Mouse (Mus musculus) stomach, embryonic 16.5 days (tissue): ENCODE measurements around the gene Tubgcp6. TPM values are rescaled to one million over a fixed set of nuclear protein-coding genes. Genes with fewer than 3 reads are reported as not detected.
A peak's percentile ranks its signal among the peaks of the same experiment; 100 is the strongest.

Experiments used
- ATAC-seq: fragments of 200-750 bp; cut with Nextera tagmentation; 2 replicates; pipeline ENCODE4 v1.8.0; 2017; ENCODE audit warnings: moderate number of reproducible peaks, moderate TSS enrichment; ENCODE audit not compliant: insufficient read depth, low FRiP score
- H3K27ac ChIP-seq: fragments of 300-500 bp; sonication (generic); 2 replicates; pipeline ENCODE4 v1.5.1; 2014; ENCODE audit warnings: low read length
- H3K27me3 ChIP-seq: fragments of 300-500 bp; sonication (generic); 2 replicates; pipeline ENCODE4 v1.6.1; 2014; ENCODE audit warnings: low read length, control low read depth, mixed read lengths; ENCODE audit not compliant: control insufficient read depth, insufficient read depth
- H3K36me3 ChIP-seq: fragments of 300-500 bp; sonication (generic); 2 replicates; pipeline ENCODE4 v1.6.1; 2014; ENCODE audit warnings: low read length; ENCODE audit not compliant: control insufficient read depth, insufficient read depth
- H3K4me1 ChIP-seq: fragments of 300-500 bp; sonication (generic); 2 replicates; pipeline ENCODE4 v1.6.1; 2014; ENCODE audit warnings: low read length, control low read depth, mixed read lengths; ENCODE audit not compliant: control insufficient read depth, insufficient read depth
- H3K4me2 ChIP-seq: fragments of 300-500 bp; sonication (generic); 2 replicates; pipeline ENCODE4 v1.6.1; 2014; ENCODE audit warnings: low read depth, low read length, mixed read lengths
- H3K4me3 ChIP-seq: fragments of 300-500 bp; sonication (generic); replicated peaks from 2 replicates; pipeline ENCODE4 v1.5.1; 2014; ENCODE audit warnings: mild to moderate bottlenecking, low read length
- H3K9ac ChIP-seq: fragments of 300-500 bp; sonication (generic); 2 replicates; pipeline ENCODE4 v1.6.1; 2014; ENCODE audit warnings: low read length
- H3K9me3 ChIP-seq: fragments of 300-500 bp; sonication (generic); replicated peaks from 2 replicates; pipeline ENCODE4 v1.6.1; 2016; ENCODE audit warnings: low read length, control low read depth; ENCODE audit not compliant: control insufficient read depth
- WGBS: fragments of 180-500 bp; shearing (Covaris S2); extraction: QIAGEN DNeasy Blood & Tissue Kit; methylation state at CpG from one replicate; pipeline ENCODE4 v1.1.7; 2014; 5-methylcytosine and 5-hydroxymethylcytosine counted together
- polyA plus RNA-seq: library from polyadenylated mRNA; unstranded; fragments of >200 nt; fragmentation: Nextera tagmentation; extraction: Ambion mirVana; gene quantifications from 2 replicates; pipeline ENCODE4 v1.2.1, GENCODE M21; 2015

The Tubgcp6 gene
- polyA plus RNA-seq, 1 experiment from 2014 or later: 13.5 TPM

DNA sequence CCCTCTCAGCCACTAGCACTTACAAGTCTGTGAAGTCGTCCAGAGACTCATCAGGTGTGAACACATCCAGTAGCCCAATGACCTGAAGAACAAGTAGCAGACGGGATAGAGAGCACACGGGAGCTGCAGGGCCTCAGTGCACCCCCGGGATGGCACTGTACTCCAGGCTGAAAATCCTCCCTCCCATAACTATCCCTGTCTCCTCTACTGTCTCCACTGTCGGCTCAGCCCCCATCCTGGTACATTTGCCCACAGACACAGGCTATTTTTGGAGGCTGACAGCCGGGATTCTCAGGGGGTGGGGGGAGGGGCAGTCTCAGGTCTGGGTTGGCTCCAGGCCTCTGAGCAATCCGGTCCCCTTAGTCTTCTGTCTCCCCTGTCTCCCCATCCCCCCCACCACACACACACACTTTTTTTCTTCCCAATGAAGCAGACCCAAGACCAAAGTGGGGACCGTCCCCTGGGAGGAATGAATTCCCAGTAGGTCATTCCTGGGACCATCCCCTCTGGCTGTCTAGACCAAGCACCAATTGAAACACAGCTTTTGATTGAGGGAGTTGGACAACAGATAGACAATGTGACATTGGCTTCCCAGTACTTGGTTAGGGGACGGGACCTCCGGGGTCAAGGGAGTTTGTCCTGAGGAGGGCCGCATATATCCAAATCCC, 14.6 kb upstream of the Tubgcp6 start:
- no peak overlapping the region for H3K27ac ChIP-seq
- no peak overlapping the region for H3K4me2 ChIP-seq
- H3K27me3 ChIP-seq: peaks cover 22% of the 10 kb centered on the region
- ATAC-seq: no peak
- no peak overlapping the region for H3K9ac ChIP-seq
- no peaks in the 10 kb centered on the region for H3K36me3 ChIP-seq
- no peak overlapping the region for H3K4me3 ChIP-seq
- H3K9me3 ChIP-seq: no peaks in the 10 kb centered on the region
- H3K4me1 ChIP-seq: peaks cover 5% of the 10 kb centered on the region
- 70% methylated on average over 11 of the region's 11 CpGs for WGBS

DNA sequence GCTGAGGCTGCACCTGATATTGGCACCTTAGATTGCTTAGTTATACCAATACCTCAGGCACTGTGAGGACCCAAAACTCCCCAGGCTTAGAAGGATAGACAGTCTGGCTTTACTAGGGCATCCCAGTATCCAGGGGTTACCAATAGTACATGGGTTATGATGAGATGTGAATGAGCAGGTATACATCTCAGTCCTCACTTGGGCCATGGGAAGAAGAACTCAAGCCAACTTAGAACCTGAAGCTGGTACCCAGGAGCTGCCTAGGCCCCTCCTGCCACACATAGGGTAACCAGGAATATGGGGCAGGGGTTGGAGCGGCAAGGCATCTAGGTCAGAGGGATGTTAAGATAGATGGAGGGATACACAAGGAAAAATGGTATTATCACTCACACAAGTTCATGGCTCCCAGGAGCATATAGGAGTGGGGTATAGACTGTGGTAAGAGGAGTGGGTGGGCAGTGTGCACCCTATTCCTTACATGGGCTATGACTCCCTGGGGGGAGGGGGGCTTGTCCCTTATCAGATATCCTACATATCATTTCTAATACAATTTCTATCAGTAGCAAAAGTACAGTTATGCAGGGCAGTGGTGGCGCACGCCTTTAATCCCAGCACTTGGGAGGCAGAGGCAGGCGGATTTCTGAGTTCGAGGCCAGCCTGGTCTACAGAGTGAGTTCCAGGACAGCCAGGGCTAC, 13.7 kb upstream of the Tubgcp6 start:
- Histone ChIP-seq H3K4me1 (peaks cover 5% of the 10 kb centered on the region), H3K4me2 (no peak overlapping the region), H3K4me3 (no peak overlapping the region), H3K27ac (no peak overlapping the region), H3K9me3 (no peaks in the 10 kb centered on the region), H3K36me3 (no peaks in the 10 kb centered on the region), H3K27me3 (peaks cover 20% of the 10 kb centered on the region), H3K9ac (no peak overlapping the region)
- no peak for ATAC-seq
- WGBS: 88% methylated on average over 5 of the region's 5 CpGs

DNA sequence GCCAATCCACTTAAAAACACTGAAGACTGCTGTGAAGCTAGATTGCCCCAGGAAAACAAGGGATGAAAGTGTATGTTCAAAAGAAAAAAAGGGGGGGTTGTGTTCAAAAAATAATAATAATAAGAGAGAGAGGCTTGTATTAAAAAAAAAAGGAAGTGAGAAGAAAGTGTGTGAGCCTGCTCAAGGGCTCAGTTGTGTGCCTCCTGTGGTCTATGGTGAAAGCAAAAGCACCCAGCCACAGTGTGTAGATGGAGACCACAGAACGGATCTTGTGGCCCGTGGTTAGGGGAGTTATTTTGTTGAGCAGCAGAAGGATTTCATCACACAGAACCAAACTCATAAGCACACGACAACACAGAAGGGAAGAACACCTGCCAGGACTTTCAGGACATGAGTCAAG, 8.4 kb upstream of the Tubgcp6 start:
- H3K27ac ChIP-seq: no peak overlapping the region
- no peak overlapping the region for H3K4me3 ChIP-seq
- peaks cover 15% of the 10 kb centered on the region for H3K4me1 ChIP-seq
- no peaks in the 10 kb centered on the region for H3K9me3 ChIP-seq
- H3K27me3 ChIP-seq: no peaks in the 10 kb centered on the region
- no peak for ATAC-seq
- 90% methylated on average over 3 of the region's 3 CpGs for WGBS
- H3K9ac ChIP-seq: no peak overlapping the region
- no peaks in the 10 kb centered on the region for H3K36me3 ChIP-seq
- no peak overlapping the region for H3K4me2 ChIP-seq

DNA sequence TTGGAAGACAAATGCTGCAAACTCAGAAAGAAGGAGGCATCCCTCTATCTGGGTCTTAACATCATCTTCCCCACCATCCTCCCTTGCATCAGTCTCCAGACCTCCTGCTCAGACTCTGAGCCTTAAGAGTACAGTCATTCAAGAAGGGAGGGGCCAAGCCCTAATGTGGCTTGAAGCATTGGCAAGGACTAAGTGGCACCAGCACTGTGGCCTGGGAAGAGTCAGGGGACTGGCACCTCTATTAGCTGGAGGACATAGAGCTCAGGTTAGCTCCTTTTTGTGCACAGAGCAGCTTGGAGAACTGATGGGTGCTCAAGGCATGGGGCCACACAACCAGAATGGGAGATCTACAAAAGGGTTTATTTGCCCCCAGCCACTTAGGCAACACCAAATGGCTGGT, 7.3 kb upstream of the Tubgcp6 start:
- Histone ChIP-seq H3K9me3 (no peaks in the 10 kb centered on the region), H3K4me3 (no peak overlapping the region), H3K27ac (no peak overlapping the region), H3K4me2 (no peak overlapping the region), H3K4me1 (peaks cover 15% of the 10 kb centered on the region), H3K36me3 (no peaks in the 10 kb centered on the region), H3K9ac (no peak overlapping the region), H3K27me3 (no peaks in the 10 kb centered on the region)
- ATAC-seq: no peak

DNA sequence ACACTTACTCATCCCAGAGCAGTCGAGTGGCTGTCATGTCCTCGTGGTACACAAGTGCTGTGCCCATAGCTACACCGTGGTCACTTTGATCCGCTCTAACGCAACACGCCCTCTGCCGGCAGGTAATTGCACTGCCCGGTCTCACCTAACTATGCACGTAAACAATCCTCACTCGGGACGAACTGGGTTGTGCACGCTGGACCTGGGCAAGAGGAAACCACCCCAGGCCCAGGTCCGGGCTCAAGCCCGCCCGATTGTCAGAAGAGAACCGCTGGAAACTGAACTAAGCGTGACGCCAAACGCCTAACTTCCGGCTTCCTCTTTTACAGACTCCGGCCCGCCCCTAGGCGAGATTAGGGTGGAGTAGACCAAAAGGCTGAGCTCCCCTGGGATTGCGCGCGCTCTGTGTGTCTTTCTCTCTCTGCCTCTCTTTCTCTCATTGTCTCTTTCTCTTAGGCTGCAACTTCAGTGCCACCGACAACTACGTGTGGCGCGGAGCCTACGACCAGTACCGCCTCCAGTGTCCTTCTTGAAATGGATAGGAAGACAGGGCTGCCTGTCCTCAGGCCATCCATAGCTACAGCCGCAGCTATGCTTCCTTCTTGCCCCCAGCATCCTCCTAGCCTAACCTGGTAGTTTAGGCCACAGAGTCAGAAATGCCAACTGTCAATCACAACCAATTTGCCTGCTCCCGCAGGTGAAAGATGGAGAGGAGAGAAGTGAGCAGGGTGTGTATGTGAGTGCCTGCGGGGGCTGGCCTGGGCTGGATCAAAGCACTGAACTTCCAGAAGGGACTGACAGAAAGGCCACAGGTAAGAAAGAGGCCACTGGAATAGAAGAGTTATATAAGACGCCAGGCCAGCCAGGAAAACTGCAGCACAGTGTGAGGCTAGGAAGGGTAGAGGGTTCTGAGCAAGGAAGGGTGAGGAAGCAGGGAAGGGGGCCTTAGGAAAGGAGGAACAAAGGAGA, 5.8 kb upstream of the Tubgcp6 start, which contains the start of gene Hdac10:
TSS of gene Hdac10 (minus strand) at position 319 of the 969 bp plus-strand sequence.
- H3K4me1 ChIP-seq: peaks cover 19% of the 10 kb centered on the region

DNA sequence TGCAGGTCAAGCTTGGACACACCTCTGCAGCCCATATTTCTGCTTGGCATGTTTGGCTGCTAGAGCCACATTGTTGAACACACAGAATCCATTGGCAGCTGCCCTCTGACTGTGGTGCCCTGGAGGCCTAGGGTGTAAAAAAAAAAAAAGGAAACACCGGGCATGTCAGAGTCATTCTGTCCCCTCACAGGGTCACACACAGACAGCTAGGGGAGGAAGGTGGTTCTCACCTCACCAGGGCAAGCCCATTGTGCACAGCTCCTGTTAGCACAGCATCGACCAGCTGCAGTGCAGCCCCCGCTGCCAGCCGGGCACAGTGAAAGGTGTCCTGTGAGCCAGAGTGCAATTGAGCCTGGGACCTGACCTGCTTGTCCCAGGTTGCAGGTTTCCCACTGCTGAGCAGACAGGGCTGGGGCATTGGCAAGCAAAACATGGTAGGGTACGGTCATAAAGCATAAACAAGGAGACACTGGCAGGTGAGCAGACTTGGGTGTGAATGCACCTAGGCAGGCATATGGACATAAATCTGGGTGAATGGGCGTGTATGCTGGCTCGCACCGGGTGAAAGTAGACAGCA, 4.5 kb upstream of the Tubgcp6 start:
- H3K27me3 ChIP-seq: no peaks in the 10 kb centered on the region
- peak overlapping the region; percentile 76 for H3K4me3 ChIP-seq
- H3K9ac ChIP-seq: peak overlapping the region; percentile 87
- peaks cover 25% of the 10 kb centered on the region for H3K4me1 ChIP-seq
- H3K9me3 ChIP-seq: no peaks in the 10 kb centered on the region
- no peak overlapping the region for H3K27ac ChIP-seq
- 72% methylated on average over 8 of the region's 8 CpGs for WGBS
- no peak for ATAC-seq
- peak overlapping the region; percentile 95 for H3K4me2 ChIP-seq
- no peaks in the 10 kb centered on the region for H3K36me3 ChIP-seq

More for the DNA sequence above, 5.8 kb upstream of the Tubgcp6 start, which contains the start of gene Hdac10:
- H3K4me3 ChIP-seq: peak within 1 kb of the TSS; percentile 76
- H3K36me3 ChIP-seq: no peaks in the 10 kb centered on the region
- peak within 1 kb of the TSS; percentile 90 for H3K27ac ChIP-seq
- peak; percentile 85 for ATAC-seq
- no peaks in the 10 kb centered on the region for H3K9me3 ChIP-seq
- peak within 1 kb of the TSS; percentile 87 for H3K9ac ChIP-seq
- H3K27me3 ChIP-seq: no peaks in the 10 kb centered on the region
- WGBS: 2% methylated on average over 36 of the region's 36 CpGs
- peak within 1 kb of the TSS; percentile 95 for H3K4me2 ChIP-seq

DNA sequence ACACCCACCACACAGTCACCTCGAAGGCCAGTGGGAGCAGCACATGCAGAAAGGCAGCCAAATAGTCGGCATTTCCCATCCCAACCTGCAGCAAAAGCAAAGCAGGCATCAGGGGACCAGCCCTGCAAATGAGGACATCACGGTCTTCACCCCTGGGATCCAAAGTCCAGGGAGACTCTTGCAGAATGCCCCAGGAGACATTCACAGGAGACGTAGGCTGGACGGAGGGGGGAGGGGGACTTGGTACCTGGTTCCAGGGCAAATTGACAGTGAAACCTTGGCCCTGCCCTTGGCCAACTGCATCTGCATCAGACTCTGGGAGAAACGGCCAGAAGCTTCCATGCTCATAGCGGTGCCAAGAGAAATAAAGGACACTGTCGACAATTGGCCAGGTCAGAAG, 3.7 kb upstream of the Tubgcp6 start:
- Histone ChIP-seq H3K27me3 (no peaks in the 10 kb centered on the region), H3K4me3 (no peak overlapping the region), H3K9ac (no peak overlapping the region), H3K36me3 (no peaks in the 10 kb centered on the region), H3K27ac (no peak overlapping the region), H3K4me2 (no peak overlapping the region), H3K9me3 (no peaks in the 10 kb centered on the region), H3K4me1 (peaks cover 33% of the 10 kb centered on the region)
- 88% methylated on average over 8 of the region's 8 CpGs for WGBS
- no peak for ATAC-seq

DNA sequence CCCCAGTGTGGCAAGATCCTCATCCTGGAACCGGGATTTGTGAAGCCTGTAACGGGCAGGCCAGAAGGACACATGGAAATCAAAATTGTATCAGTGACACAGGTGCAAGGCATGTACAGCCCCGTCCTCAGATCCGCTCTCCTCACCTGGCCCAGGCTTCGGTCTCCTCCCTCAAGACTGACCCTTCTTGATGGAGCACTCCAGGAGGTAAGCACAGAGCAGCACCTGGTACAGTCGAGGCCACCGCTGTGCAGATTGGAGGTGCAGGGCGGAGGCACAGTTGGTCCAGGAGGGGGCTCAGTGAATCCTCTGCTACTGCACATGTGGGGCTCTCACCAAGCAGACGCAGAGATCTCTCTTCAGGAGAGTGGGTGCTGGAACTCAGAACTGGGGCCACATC, 2.4 kb upstream of the Tubgcp6 start:
- H3K9me3 ChIP-seq: no peaks in the 10 kb centered on the region
- H3K4me2 ChIP-seq: no peak overlapping the region
- ATAC-seq: no peak
- 93% methylated on average over 9 of the region's 9 CpGs for WGBS
- H3K27me3 ChIP-seq: no peaks in the 10 kb centered on the region
- no peak overlapping the region for H3K9ac ChIP-seq
- H3K36me3 ChIP-seq: no peaks in the 10 kb centered on the region
- H3K4me3 ChIP-seq: no peak overlapping the region
- no peak overlapping the region for H3K27ac ChIP-seq
- H3K4me1 ChIP-seq: peaks cover 41% of the 10 kb centered on the region
